Mouse (Mus musculus) hindbrain, postnatal 0 days (tissue): ENCODE data around the gene Rims1. TPM values are rescaled to one million over a fixed set of nuclear protein-coding genes. Genes with fewer than 3 reads are reported as not detected.

Experiments
- ATAC-seq: fragments of 200-750 bp; cut with Nextera tagmentation; 2 replicates; pipeline ENCODE4 v1.8.0; 2017; ENCODE audit warnings: mild to moderate bottlenecking, moderate TSS enrichment, moderate library complexity
- DNase-seq: peaks from one replicate; pipeline ENCODE4 v3.0.0-alpha.2; 2015; ENCODE audit warnings: low spot score
- H3K27ac ChIP-seq: fragments of 300-500 bp; sonication (generic); 2 replicates; pipeline ENCODE4 v1.5.1; 2014; ENCODE audit warnings: mild to moderate bottlenecking
- H3K27me3 ChIP-seq: fragments of 300-500 bp; sonication (generic); 2 replicates; pipeline ENCODE4 v1.6.1; 2014; ENCODE audit warnings: low read length, mixed read lengths; ENCODE audit not compliant: insufficient read depth
- H3K36me3 ChIP-seq: fragments of 300-500 bp; sonication (generic); 2 replicates; pipeline ENCODE4 v1.6.1; 2014; ENCODE audit warnings: low read length, mixed read lengths; ENCODE audit not compliant: insufficient read depth
- H3K4me1 ChIP-seq: fragments of 300-500 bp; sonication (generic); 2 replicates; pipeline ENCODE4 v1.6.1; 2014; ENCODE audit warnings: antibody characterized with exemption, low read length, mixed read lengths; ENCODE audit not compliant: insufficient read depth
- H3K4me2 ChIP-seq: fragments of 300-500 bp; sonication (generic); 2 replicates; pipeline ENCODE4 v1.6.1; 2014; ENCODE audit warnings: low read depth, mild to moderate bottlenecking, low read length, moderate library complexity, mixed read lengths
- H3K4me3 ChIP-seq: fragments of 300-500 bp; sonication (generic); 2 replicates; pipeline ENCODE4 v1.5.1; 2014; ENCODE audit warnings: low read length
- H3K9ac ChIP-seq: fragments of 300-500 bp; sonication (generic); replicated peaks from 2 replicates; pipeline ENCODE4 v1.6.1; 2014; ENCODE audit warnings: mild to moderate bottlenecking, low read length, moderate library complexity, mixed read lengths
- H3K9me3 ChIP-seq: fragments of 300-500 bp; sonication (generic); 2 replicates; pipeline ENCODE4 v1.6.1; 2016; ENCODE audit warnings: low read length, mixed read lengths
- CTCF ChIP-seq: IDR thresholded peaks from 2 replicates; pipeline ENCODE4 v1.5.1; 2016; ENCODE audit warnings: antibody characterized with exemption, control low read depth, low read depth
- WGBS: fragments of 180-500 bp; shearing (Covaris S2); extraction: QIAGEN DNeasy Blood & Tissue Kit; methylation state at CpG from one replicate; pipeline ENCODE4 v1.1.7; 2014; 5-methylcytosine and 5-hydroxymethylcytosine counted together
- polyA plus RNA-seq: library from polyadenylated mRNA; unstranded; fragments of >200 nt; fragmentation: Nextera tagmentation; extraction: Ambion mirVana; gene quantifications from 2 replicates; pipeline ENCODE4 v1.2.1, GENCODE M21; 2015
- total RNA-seq: library from RNA; depleted of rRNA; stranded (reverse); fragments of >200 nt; gene quantifications from 2 replicates; pipeline ENCODE4 v1.2.3, GENCODE M21; 2014

Rims1 gene
- total and polyA plus RNA-seq, 2 experiments from 2014 or later, result 21.2 to 51.9 TPM

GRCm38 (mm10) chr1:22604329-22605044 lies 201.3 kb downstream of the Rims1 start:
- no peaks in the 10 kb centered on the region for H3K27me3 ChIP-seq
- peak; percentile 52 for TF ChIP-seq CTCF
- no peaks in the 10 kb centered on the region for H3K4me1 ChIP-seq
- no peaks in the 10 kb centered on the region for H3K9me3 ChIP-seq
- 0 out of 2 replicates have a peak overlapping the region, but pooled peaks have one; percentile 8 for H3K4me2 ChIP-seq
- H3K4me3 ChIP-seq, result no peak overlapping the region
- WGBS, result 65% methylated on average over 18 of the region's 18 CpGs
- no peaks in the 10 kb centered on the region for H3K36me3 ChIP-seq
- DNase-seq (peak; percentile 68), ATAC-seq (no peak)
- H3K9ac ChIP-seq, result no peak overlapping the region
- no peak overlapping the region for H3K27ac ChIP-seq

GRCm38 (mm10) chr1:22596197-22596596 lies 209.6 kb downstream of the Rims1 start:
- 30% methylated on average over 12 of the region's 12 CpGs for WGBS
- no peak for TF ChIP-seq CTCF
- peak; percentile 10 for DNase-seq

GRCm38 (mm10) chr1:22594841-22595240 lies 211.0 kb downstream of the Rims1 start:
- DNase-seq (no peak), ATAC-seq (no peak)
- no peak overlapping the region for H3K27ac ChIP-seq

More at GRCm38 (mm10) chr1:22596197-22596596, 209.6 kb downstream of the Rims1 start:
- ATAC-seq, result no peak
- no peaks in the 10 kb centered on the region for H3K36me3 ChIP-seq
- no peak overlapping the region for H3K4me3 ChIP-seq
- no peaks in the 10 kb centered on the region for H3K27me3 ChIP-seq
- H3K27ac ChIP-seq, result no peak overlapping the region
- no peak overlapping the region for H3K9ac ChIP-seq
- H3K9me3 ChIP-seq, result no peaks in the 10 kb centered on the region
- no peaks in the 10 kb centered on the region for H3K4me1 ChIP-seq
- H3K4me2 ChIP-seq, result no peak overlapping the region

GRCm38 (mm10) chr1:22587859-22588383 lies 217.9 kb downstream of the Rims1 start:
- TF ChIP-seq CTCF, result no peak
- Histone ChIP-seq H3K4me2 (no peak overlapping the region), H3K9me3 (no peaks in the 10 kb centered on the region), H3K9ac (no peak overlapping the region), H3K27ac (no peak overlapping the region), H3K27me3 (no peaks in the 10 kb centered on the region), H3K4me3 (no peak overlapping the region), H3K4me1 (no peaks in the 10 kb centered on the region), H3K36me3 (no peaks in the 10 kb centered on the region)
- ATAC-seq (no peak), DNase-seq (no peak)
- WGBS, result 82% methylated on average over 7 of the region's 7 CpGs

More at GRCm38 (mm10) chr1:22594841-22595240, 211.0 kb downstream of the Rims1 start:
- no peaks in the 10 kb centered on the region for H3K27me3 ChIP-seq
- no peaks in the 10 kb centered on the region for H3K4me1 ChIP-seq
- no peaks in the 10 kb centered on the region for H3K36me3 ChIP-seq
- H3K9me3 ChIP-seq, result no peaks in the 10 kb centered on the region
- H3K9ac ChIP-seq, result no peak overlapping the region
- no peak for TF ChIP-seq CTCF
- no peak overlapping the region for H3K4me3 ChIP-seq
- H3K4me2 ChIP-seq, result no peak overlapping the region

GRCm38 (mm10) chr1:22585560-22585959 lies 220.2 kb downstream of the Rims1 start:
- no peaks in the 10 kb centered on the region for H3K9me3 ChIP-seq
- no peaks in the 10 kb centered on the region for H3K36me3 ChIP-seq
- DNase-seq, result no peak
- no peak overlapping the region for H3K4me2 ChIP-seq
- no peak overlapping the region for H3K9ac ChIP-seq
- no peak overlapping the region for H3K27ac ChIP-seq
- H3K27me3 ChIP-seq, result no peaks in the 10 kb centered on the region
- no peak for ATAC-seq
- TF ChIP-seq CTCF, result no peak
- no peaks in the 10 kb centered on the region for H3K4me1 ChIP-seq
- WGBS, result 80% methylated on average over 3 of the region's 3 CpGs
- no peak overlapping the region for H3K4me3 ChIP-seq

- 78% methylated on average over 3 of the region's 3 CpGs for WGBS
- DNase-seq, result no peak
- Histone ChIP-seq H3K4me3 (no peak overlapping the region), H3K4me2 (no peak overlapping the region), H3K27ac (no peak overlapping the region), H3K9ac (no peak overlapping the region), H3K36me3 (no peaks in the 10 kb centered on the region), H3K4me1 (no peaks in the 10 kb centered on the region), H3K27me3 (no peaks in the 10 kb centered on the region), H3K9me3 (no peaks in the 10 kb centered on the region)
- no peak for TF ChIP-seq CTCF
- no peak for ATAC-seq
Measured at GRCm38 (mm10) chr1:22579470-22579869, 226.3 kb downstream of the Rims1 start.

GRCm38 (mm10) chr1:22572720-22573119 lies 233.1 kb downstream of the Rims1 start:
- H3K4me1 ChIP-seq, result no peaks in the 10 kb centered on the region
- DNase-seq, result no peak
- no peaks in the 10 kb centered on the region for H3K9me3 ChIP-seq
- no peak for TF ChIP-seq CTCF
- no peak overlapping the region for H3K27ac ChIP-seq
- H3K36me3 ChIP-seq, result no peaks in the 10 kb centered on the region
- no peak overlapping the region for H3K9ac ChIP-seq
- no peaks in the 10 kb centered on the region for H3K27me3 ChIP-seq
- 100% methylated on average over 1 of the region's 1 CpGs for WGBS
- peak; percentile 56; the same call in 1 of the 2 replicates for ATAC-seq
- no peak overlapping the region for H3K4me3 ChIP-seq
- H3K4me2 ChIP-seq, result no peak overlapping the region
